Mouse (Mus musculus): ENCODE data around the gene Mrrf.

DNA sequence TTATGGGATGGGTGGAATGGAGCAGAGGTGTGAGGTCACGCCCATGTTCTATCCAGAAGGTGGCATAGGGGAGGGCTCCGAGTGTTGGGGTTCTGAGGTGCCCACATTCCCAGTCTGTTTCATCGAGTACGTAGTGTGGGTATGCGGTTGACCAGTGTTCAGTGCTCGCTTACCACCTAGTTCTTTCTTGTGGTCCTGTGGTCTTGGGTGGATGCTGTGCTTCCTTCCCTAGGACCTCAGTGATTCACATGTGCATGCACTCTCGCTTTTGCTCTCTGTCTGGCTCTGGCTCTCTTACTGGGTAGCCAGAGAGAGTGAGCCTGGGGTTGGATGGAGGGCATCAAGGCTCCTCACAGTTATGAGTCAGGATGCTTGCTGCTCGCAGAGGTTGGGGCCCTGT is 83.9 kb downstream of the Mrrf start:
- no peak for TF ChIP-seq MAFK (IDR thresholded peaks at IDR 0.05; ENCODE audit: insufficient read depth, low read depth, low read length)
- no peak for TF ChIP-seq HCFC1 (IDR thresholded peaks at IDR 0.05; ENCODE audit: borderline replicate concordance, insufficient read depth, low read length)
- no peak for TF ChIP-seq ZC3H11A (IDR thresholded peaks at IDR 0.05; ENCODE audit: borderline replicate concordance, low read depth, low read length)
- TF ChIP-seq ZNF384 (IDR thresholded peaks at IDR 0.05; ENCODE audit: low read depth, low read length) = no peak
